Mouse (Mus musculus) liver, embryonic 15.5 days (tissue): ENCODE measurements around the gene Klra3. TPM values are rescaled to one million over a fixed set of nuclear protein-coding genes. Genes with fewer than 3 reads are reported as not detected.
"Not testable (repeated sequence)": the region's sequence is repeated elsewhere in the genome, so short reads cannot be mapped to it uniquely, and the experiment has no call there.

Experiments used
- ATAC-seq: fragments of 200-750 bp; cut with Nextera tagmentation; 2 replicates; pipeline ENCODE4 v1.8.0; 2017; ENCODE audit warnings: moderate number of reproducible peaks, mild to moderate bottlenecking, moderate library complexity; ENCODE audit not compliant: insufficient read depth
- H3K27ac ChIP-seq: fragments of 300-500 bp; sonication (generic); replicated peaks from 2 replicates; pipeline ENCODE4 v1.5.1; 2015; ENCODE audit warnings: mild to moderate bottlenecking, inconsistent platforms
- H3K27me3 ChIP-seq: fragments of 300-500 bp; sonication (generic); 2 replicates; pipeline ENCODE4 v1.6.1; 2015; ENCODE audit warnings: mild to moderate bottlenecking, inconsistent platforms
- H3K36me3 ChIP-seq: fragments of 300-500 bp; sonication (generic); replicated peaks from 2 replicates; pipeline ENCODE4 v1.6.1; 2015; ENCODE audit warnings: moderate library complexity, mild to moderate bottlenecking, inconsistent platforms
- H3K4me1 ChIP-seq: fragments of 300-500 bp; sonication (generic); replicated peaks from 2 replicates; pipeline ENCODE4 v1.6.1; 2015; ENCODE audit warnings: inconsistent platforms
- H3K4me2 ChIP-seq: fragments of 300-500 bp; sonication (generic); 2 replicates; pipeline ENCODE4 v1.6.1; 2015; ENCODE audit warnings: moderate library complexity, mild to moderate bottlenecking, inconsistent platforms
- H3K4me3 ChIP-seq: fragments of 300-500 bp; sonication (generic); replicated peaks from 2 replicates; pipeline ENCODE4 v1.5.1; 2015; ENCODE audit warnings: mild to moderate bottlenecking, inconsistent platforms
- H3K9ac ChIP-seq: fragments of 300-500 bp; sonication (generic); 2 replicates; pipeline ENCODE4 v1.6.1; 2015; ENCODE audit warnings: moderate library complexity, mild to moderate bottlenecking, inconsistent platforms
- H3K9me3 ChIP-seq: fragments of 300-500 bp; sonication (generic); replicated peaks from 2 replicates; pipeline ENCODE4 v1.6.1; 2016; ENCODE audit warnings: inconsistent platforms
- WGBS: fragments of 180-500 bp; shearing (Covaris S2); methylation state at CpG from one replicate; pipeline ENCODE4 v1.1.7; 2015; ENCODE audit warnings: mixed read lengths; ENCODE audit not compliant: insufficient replicate concordance; 5-methylcytosine and 5-hydroxymethylcytosine counted together
- polyA plus RNA-seq: library from polyadenylated mRNA; unstranded; fragments of >200 nt; fragmentation: Nextera tagmentation; extraction: Ambion mirVana; gene quantifications from 2 replicates; pipeline ENCODE4 v1.2.1, GENCODE M21; 2015

The Klra3 gene
- polyA plus RNA-seq: not detected in 2 replicates

DNA sequence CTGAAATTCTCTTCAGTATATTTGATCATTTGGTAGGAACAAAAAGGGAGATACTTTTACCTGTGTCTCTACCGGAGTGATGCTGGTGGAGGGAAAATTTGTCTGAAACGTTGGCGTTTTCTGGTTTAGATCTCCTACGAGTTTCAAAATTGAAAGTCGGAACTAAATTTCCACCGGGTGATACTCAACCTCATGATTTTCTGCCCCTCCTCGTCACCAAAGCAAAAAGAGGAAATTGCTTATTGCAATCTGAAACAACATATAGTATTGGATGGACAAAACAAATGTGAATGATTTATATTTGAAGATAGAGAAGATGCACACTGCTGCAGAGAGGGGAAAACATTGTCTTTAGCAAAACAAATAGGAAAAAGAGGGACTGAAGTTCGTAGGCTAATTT is at the start of gene Klra3:
Gene Klra3, minus strand, starts transcription at position 164 of the 400 bp plus-strand sequence.
- Histone ChIP-seq H3K4me3 (no peak within 1 kb of the TSS), H3K36me3 (no peaks in the 10 kb centered on the region), H3K9ac (no peak within 1 kb of the TSS), H3K4me2 (no peak within 1 kb of the TSS), H3K27me3 (no peaks in the 10 kb centered on the region), H3K4me1 (no peaks in the 10 kb centered on the region), H3K27ac (no peak within 1 kb of the TSS), H3K9me3 (no peaks in the 10 kb centered on the region)
- no peak for ATAC-seq
- 65% methylated on average over 8 of the region's 8 CpGs for WGBS

GRCm38 (mm10) chr6:130386750-130387149 is 49.4 kb upstream of the Klra3 start, which contains the start of gene Klra1:
TSS of gene Klra1 (minus strand) at chr6:130386874.
- no peak within 1 kb of the TSS for H3K9ac ChIP-seq
- no peaks in the 10 kb centered on the region for H3K36me3 ChIP-seq
- ATAC-seq: no peak
- 55% methylated on average over 2 of the region's 2 CpGs for WGBS
- no peaks in the 10 kb centered on the region for H3K4me1 ChIP-seq
- H3K4me3 ChIP-seq: no peak within 1 kb of the TSS
- H3K4me2 ChIP-seq: no peak within 1 kb of the TSS
- no peak within 1 kb of the TSS for H3K27ac ChIP-seq
- no peaks in the 10 kb centered on the region for H3K9me3 ChIP-seq
- no peaks in the 10 kb centered on the region for H3K27me3 ChIP-seq

DNA sequence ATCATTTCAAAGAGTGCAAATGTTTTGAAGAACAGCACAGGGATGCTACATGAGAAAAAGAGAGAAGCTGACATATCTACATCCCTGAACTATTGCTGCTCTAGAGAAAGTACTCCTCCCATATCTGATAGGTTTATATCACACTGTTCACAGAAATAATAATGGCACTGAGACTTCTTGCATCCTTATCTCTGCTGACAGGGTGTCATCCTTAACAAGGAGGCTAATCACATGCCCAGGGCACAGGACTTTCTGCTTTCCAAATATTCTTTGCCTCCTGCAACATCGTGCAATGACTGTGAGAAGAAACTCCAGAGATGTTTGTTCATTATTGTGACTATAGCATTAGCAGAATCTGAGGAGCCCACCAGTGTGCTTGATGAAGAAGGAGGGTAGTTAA is 48.4 kb upstream of the Klra3 start:
- H3K4me3 ChIP-seq: no peak overlapping the region
- 37% methylated on average over 1 of the region's 1 CpGs for WGBS
- no peak overlapping the region for H3K4me2 ChIP-seq
- H3K9me3 ChIP-seq: no peaks in the 10 kb centered on the region
- no peaks in the 10 kb centered on the region for H3K36me3 ChIP-seq
- no peak overlapping the region for H3K9ac ChIP-seq
- H3K27me3 ChIP-seq: no peaks in the 10 kb centered on the region
- no peak for ATAC-seq
- H3K4me1 ChIP-seq: no peaks in the 10 kb centered on the region
- H3K27ac ChIP-seq: no peak overlapping the region

GRCm38 (mm10) chr6:130382375-130382774 is 45.0 kb upstream of the Klra3 start:
- H3K4me2 ChIP-seq: no peak overlapping the region
- no peak overlapping the region for H3K9ac ChIP-seq
- no peaks in the 10 kb centered on the region for H3K36me3 ChIP-seq
- no peaks in the 10 kb centered on the region for H3K9me3 ChIP-seq
- ATAC-seq: no peak
- no peaks in the 10 kb centered on the region for H3K27me3 ChIP-seq
- no peak overlapping the region for H3K4me3 ChIP-seq
- no peaks in the 10 kb centered on the region for H3K4me1 ChIP-seq
- 62% methylated on average over 4 of the region's 4 CpGs for WGBS
- no peak overlapping the region for H3K27ac ChIP-seq

- not testable (repeated sequence) for H3K27me3 ChIP-seq
- 17% methylated on average over 1 of the region's 1 CpGs for WGBS
Observed at GRCm38 (mm10) chr6:130345381-130345780, 8.0 kb upstream of the Klra3 start.

GRCm38 (mm10) chr6:130341973-130342372 is 4.6 kb upstream of the Klra3 start:
- 29% methylated on average over 2 of the region's 2 CpGs for WGBS
- not testable (repeated sequence) for H3K9me3 ChIP-seq, H3K36me3 ChIP-seq, H3K9ac ChIP-seq, H3K4me3 ChIP-seq, H3K4me1 ChIP-seq, H3K27ac ChIP-seq, H3K27me3 ChIP-seq, H3K4me2 ChIP-seq, ATAC-seq

More at GRCm38 (mm10) chr6:130345381-130345780, 8.0 kb upstream of the Klra3 start:
- not testable (repeated sequence) for H3K4me2 ChIP-seq, H3K4me1 ChIP-seq, H3K9me3 ChIP-seq, H3K9ac ChIP-seq, H3K4me3 ChIP-seq, H3K27ac ChIP-seq, ATAC-seq, H3K36me3 ChIP-seq

- Histone ChIP-seq H3K27ac (no peak overlapping the region), H3K9ac (no peak overlapping the region), H3K4me2 (no peak overlapping the region), H3K4me3 (no peak overlapping the region), H3K9me3 (no peaks in the 10 kb centered on the region), H3K4me1 (no peaks in the 10 kb centered on the region), H3K36me3 (no peaks in the 10 kb centered on the region), H3K27me3 (no peaks in the 10 kb centered on the region)
- no peak for ATAC-seq
Observed at GRCm38 (mm10) chr6:130287984-130288649, 49.3 kb downstream of the Klra3 start.

GRCm38 (mm10) chr6:130281828-130282227 is 55.5 kb downstream of the Klra3 start, which contains the start of gene Klra10:
TSS of gene Klra10 (minus strand) at chr6:130281928.
- 48% methylated on average over 1 of the region's 1 CpGs for WGBS
- ATAC-seq: not testable (repeated sequence)

More at GRCm38 (mm10) chr6:130281828-130282227, 55.5 kb downstream of the Klra3 start, which contains the start of gene Klra10:
- H3K4me3 ChIP-seq, H3K4me1 ChIP-seq, H3K4me2 ChIP-seq, H3K27me3 ChIP-seq, H3K36me3 ChIP-seq, H3K27ac ChIP-seq, H3K9ac ChIP-seq, H3K9me3 ChIP-seq: not testable (repeated sequence)

Other genes with a start within 250 kb of the Klra3 start
- not detected in 2 replicates for gene Klra8, start 207.7 kb downstream of the Klra3 start, polyA plus RNA-seq
- gene Klra9, start 144.5 kb downstream of the Klra3 start, polyA plus RNA-seq: not detected in 2 replicates
- not detected in 2 replicates for gene Klra7, start 104.3 kb downstream of the Klra3 start, polyA plus RNA-seq
- not detected in 2 replicates for gene Klra10, start 55.6 kb downstream of the Klra3 start, polyA plus RNA-seq
- not detected in 2 replicates for gene Klra1, start 49.3 kb upstream of the Klra3 start, polyA plus RNA-seq